Mouse (Mus musculus) hematopoietic stem cell, adult 5-6 weeks (primary cell): ENCODE data around the gene Trit1. TPM values are rescaled to one million over a fixed set of nuclear protein-coding genes. Genes with fewer than 3 reads are reported as not detected.
"Not testable (repeated sequence)": the region's sequence is repeated elsewhere in the genome, so short reads cannot be mapped to it uniquely, and the experiment has no call there.

Source experiments
- ATAC-seq, 2 experiments: fragments of 125-278 bp in 1 of 2; replicated peaks in 1 of 2; 2 replicates each; pipeline ENCODE4 v1.8.0; 2016 to 2017; ENCODE audit warnings: inconsistent platforms in 2 of 2, mild to moderate bottlenecking in 2 of 2, moderate number of reproducible peaks in 2 of 2, low read depth in 1 of 2, moderate TSS enrichment in 1 of 2; ENCODE audit not compliant: low FRiP score in 2 of 2, poor library complexity in 2 of 2, severe bottlenecking in 2 of 2, insufficient read depth in 1 of 2, low TSS enrichment in 1 of 2
- total RNA-seq: library from RNA; stranded (forward); fragments of 172-1452, 232-1000 nt; gene quantifications from 2 replicates; pipeline ENCODE4 v1.2.3, GENCODE M21; 2017

Gene Trit1
- total RNA-seq, 1 experiment from 2014 or later: 27.7 TPM

GRCm38 (mm10) chr4:122995404-122996220 lies 20.8 kb upstream of the Trit1 start, which contains the start of gene Mycl:
Mycl (plus strand) TSS chr4:122995652.
- ATAC-seq: peak; percentile 82 to 85

- ATAC-seq: no peak; a peak in 1 of 4 replicates
These were observed 20.2 kb upstream of the Trit1 start for GRCm38 (mm10) chr4:122996221-122996617.

- ATAC-seq: peak; percentile 60 to 73
These were observed 19.6 kb upstream of the Trit1 start for GRCm38 (mm10) chr4:122996618-122997381.

GRCm38 (mm10) chr4:122998537-122999262 lies 17.7 kb upstream of the Trit1 start:
- ATAC-seq: no peak

- no peak for ATAC-seq
These were observed 17.1 kb upstream of the Trit1 start for GRCm38 (mm10) chr4:122999263-122999691.

GRCm38 (mm10) chr4:123000130-123000529 lies 16.3 kb upstream of the Trit1 start:
- ATAC-seq: no peak

- no peak for ATAC-seq
These were observed 15.6 kb upstream of the Trit1 start for GRCm38 (mm10) chr4:123000617-123001342.

GRCm38 (mm10) chr4:123005054-123005966 lies 11.1 kb upstream of the Trit1 start:
- no peak for ATAC-seq

GRCm38 (mm10) chr4:123012501-123012900 lies 3.9 kb upstream of the Trit1 start:
- not testable (repeated sequence) for ATAC-seq

GRCm38 (mm10) chr4:123013346-123013945 lies 3.0 kb upstream of the Trit1 start:
- ATAC-seq: no peak

- peak; percentile 71 to 78 for ATAC-seq
These were observed 2.4 kb upstream of the Trit1 start for GRCm38 (mm10) chr4:123013949-123014406.

- no peak for ATAC-seq
These were observed 1.7 kb upstream of the Trit1 start for GRCm38 (mm10) chr4:123014501-123015282.

- ATAC-seq: no peak
These were observed 5.2 kb downstream of the Trit1 start for GRCm38 (mm10) chr4:123021591-123021990.

GRCm38 (mm10) chr4:123022896-123023295 lies 6.5 kb downstream of the Trit1 start:
- ATAC-seq: no peak

GRCm38 (mm10) chr4:123025418-123025817 lies 9.0 kb downstream of the Trit1 start:
- ATAC-seq: no peak
